Mouse (Mus musculus) urinary bladder, postnatal 10 days (tissue): ENCODE data around the gene Mdh1b.

ENCODE experiments used
- DNase-seq: peaks from one replicate; pipeline ENCODE4 v3.0.0; 2022; ENCODE audit warnings: low spot score

Mdh1b gene

GRCm38 (mm10) chr1:63658016-63658415, 72.1 kb downstream of the Mdh1b start:
- DNase-seq: no peak
